Mouse (Mus musculus) liver, embryonic 14.5 days (tissue): ENCODE results near the gene Luzp1. TPM values are rescaled to one million over a fixed set of nuclear protein-coding genes. Genes with fewer than 3 reads are reported as not detected.
A peak's percentile ranks its signal among the peaks of the same experiment; 100 is the strongest.

Source experiments
- ATAC-seq: fragments of 200-750 bp; cut with Nextera tagmentation; 2 replicates; pipeline ENCODE4 v1.8.0; 2017; ENCODE audit warnings: moderate number of reproducible peaks, mild to moderate bottlenecking, moderate library complexity; ENCODE audit not compliant: insufficient read depth
- DNase-seq, 3 experiments: peaks; one replicate each; pipeline ENCODE4 v3.0.0-alpha.2; 2012 to 2013; ENCODE audit warnings: low read depth in 3 of 3, low spot score in 3 of 3
- H3K27ac ChIP-seq: fragments of 300-500 bp; sonication (generic); 2 replicates; pipeline ENCODE4 v1.5.1; 2014; ENCODE audit warnings: moderate library complexity, mild to moderate bottlenecking, control low read depth, inconsistent platforms
- H3K27me3 ChIP-seq: fragments of 300-500 bp; sonication (generic); 2 replicates; pipeline ENCODE4 v1.6.1; 2014; ENCODE audit warnings: mild to moderate bottlenecking, low read length, moderate library complexity; ENCODE audit not compliant: control insufficient read depth, insufficient read depth
- H3K36me3 ChIP-seq: fragments of 300-500 bp; sonication (generic); replicated peaks from 2 replicates; pipeline ENCODE4 v1.6.1; 2014; ENCODE audit warnings: low read depth; ENCODE audit not compliant: control insufficient read depth, insufficient read depth
- H3K4me1 ChIP-seq, 2 experiments: fragments of 200-500 bp in 1 of 2; fragments of 300-500 bp in 1 of 2; sonication (generic) in 1 of 2; replicated peaks; 2 replicates each; pipeline ENCODE4 v1.6.1; 2012 to 2014; ENCODE audit warnings: antibody characterized with exemption in 1 of 2, inconsistent platforms in 1 of 2, low read length in 1 of 2; ENCODE audit not compliant: control insufficient read depth in 2 of 2, insufficient read depth in 2 of 2
- H3K4me2 ChIP-seq: fragments of 300-500 bp; sonication (generic); 2 replicates; pipeline ENCODE4 v1.6.1; 2014; ENCODE audit warnings: low read depth, mild to moderate bottlenecking, control low read depth, moderate library complexity
- H3K4me3 ChIP-seq, 2 experiments: fragments of 200-500 bp in 1 of 2; fragments of 300-500 bp in 1 of 2; sonication (generic) in 1 of 2; 2 replicates each; pipeline ENCODE4 v1.5.1; 2012 to 2014; ENCODE audit warnings: low read depth in 2 of 2, low read length in 2 of 2, mild to moderate bottlenecking in 2 of 2, control low read depth in 1 of 2, inconsistent platforms in 1 of 2, moderate library complexity in 1 of 2; ENCODE audit not compliant: insufficient read depth in 1 of 2
- H3K9ac ChIP-seq: fragments of 300-500 bp; sonication (generic); replicated peaks from 2 replicates; pipeline ENCODE4 v1.6.1; 2014; ENCODE audit warnings: mild to moderate bottlenecking, control low read depth, moderate library complexity
- H3K9me3 ChIP-seq: fragments of 300-500 bp; sonication (generic); 2 replicates; pipeline ENCODE4 v1.6.1; 2016; ENCODE audit warnings: low read length, mixed read lengths; ENCODE audit not compliant: control insufficient read depth
- CTCF ChIP-seq: IDR thresholded peaks from 2 replicates; pipeline ENCODE4 v1.5.1; 2016; ENCODE audit warnings: antibody characterized with exemption, low read depth, control low read depth
- EP300 ChIP-seq: IDR thresholded peaks from 2 replicates; pipeline ENCODE4 v1.6.1; 2016; ENCODE audit warnings: antibody characterized with exemption, low read depth
- WGBS: fragments of 180-500 bp; shearing (Covaris S2); extraction: QIAGEN DNeasy Blood & Tissue Kit; methylation state at CpG from one replicate; pipeline ENCODE4 v1.1.7; 2014; ENCODE audit not compliant: insufficient replicate concordance; 5-methylcytosine and 5-hydroxymethylcytosine counted together
- polyA plus RNA-seq, 2 experiments: library from polyadenylated mRNA; depleted of rRNA in 1 of 2; stranded (reverse) in 1 of 2; unstranded in 1 of 2; fragments of >200 nt; fragmentation: Nextera tagmentation in 1 of 2; extraction: Ambion mirVana in 1 of 2; gene quantifications; 2 replicates each; pipeline versions ENCODE4 v1.2.1 to v1.2.3; 2012 to 2014

The Luzp1 gene
- polyA plus RNA-seq, 2 experiments = 1.8 to 8.2 TPM

- no peak overlapping the region for H3K9ac ChIP-seq
- ATAC-seq (no peak), DNase-seq (no peak)
- H3K4me1 ChIP-seq = peaks cover 8 to 20% of the 10 kb centered on the region in 2 experiments
- no peaks in the 10 kb centered on the region for H3K9me3 ChIP-seq
- H3K27me3 ChIP-seq = no peaks in the 10 kb centered on the region
- no peak overlapping the region for H3K4me2 ChIP-seq
- H3K4me3 ChIP-seq = no peak overlapping the region
- peak; percentile 44 for TF ChIP-seq CTCF
- no peak for TF ChIP-seq EP300
- 81% methylated on average over 3 of the region's 3 CpGs for WGBS
- no peak overlapping the region for H3K27ac ChIP-seq
- peaks cover 2% of the 10 kb centered on the region; the same call in 1 of the 2 replicates for H3K36me3 ChIP-seq
Observed at GRCm38 (mm10) chr4:136599869-136600268, 130.3 kb downstream of the Luzp1 start.

GRCm38 (mm10) chr4:136600536-136600935 lies 131.0 kb downstream of the Luzp1 start:
- no peak for DNase-seq
- H3K4me2 ChIP-seq = peak overlapping the region; percentile 82
- no peaks in the 10 kb centered on the region for H3K27me3 ChIP-seq
- H3K27ac ChIP-seq = no peak overlapping the region
- ATAC-seq = no peak
- no peaks in the 10 kb centered on the region for H3K9me3 ChIP-seq
- peak overlapping the region in 1 of 2 experiments; percentile 99; a peak in 1 of 4 replicates for H3K4me3 ChIP-seq
- WGBS = 80% methylated on average over 2 of the region's 2 CpGs
- peaks cover 8 to 20% of the 10 kb centered on the region in 2 experiments for H3K4me1 ChIP-seq
- TF ChIP-seq EP300 = no peak
- no peak for TF ChIP-seq CTCF
- H3K9ac ChIP-seq = peak overlapping the region; percentile 5
- H3K36me3 ChIP-seq = peaks cover 2% of the 10 kb centered on the region; the same call in 1 of the 2 replicates

GRCm38 (mm10) chr4:136601476-136601875 lies 131.9 kb downstream of the Luzp1 start:
- Histone ChIP-seq H3K36me3 (peaks cover 2% of the 10 kb centered on the region; the same call in 1 of the 2 replicates), H3K4me3 (peak overlapping the region; percentile 96 to 99), H3K9ac (peak overlapping the region; percentile 98), H3K4me2 (peak overlapping the region; percentile 82), H3K4me1 (peaks cover 8 to 20% of the 10 kb centered on the region in 2 experiments), H3K27me3 (no peaks in the 10 kb centered on the region), H3K27ac (peak overlapping the region; percentile 63), H3K9me3 (no peaks in the 10 kb centered on the region)
- 2% methylated on average over 13 of the region's 13 CpGs for WGBS
- ATAC-seq = no peak
- TF ChIP-seq CTCF (no peak), EP300 (no peak)
- DNase-seq = no peak

- H3K27me3 ChIP-seq = no peaks in the 10 kb centered on the region
- peak overlapping the region; percentile 82 for H3K4me2 ChIP-seq
- DNase-seq (no peak), ATAC-seq (peak; percentile 67)
- peak overlapping the region; percentile 98 for H3K9ac ChIP-seq
- H3K27ac ChIP-seq = peak overlapping the region; percentile 63
- H3K9me3 ChIP-seq = no peaks in the 10 kb centered on the region
- H3K36me3 ChIP-seq = peaks cover 2% of the 10 kb centered on the region; the same call in 1 of the 2 replicates
- H3K4me3 ChIP-seq = peak overlapping the region; percentile 96 to 99
- H3K4me1 ChIP-seq = peaks cover 8 to 20% of the 10 kb centered on the region in 2 experiments
- TF ChIP-seq CTCF (no peak), EP300 (no peak)
- under 1% methylated on average over 65 of the region's 68 CpGs for WGBS
Observed at GRCm38 (mm10) chr4:136602018-136602554, 132.5 kb downstream of the Luzp1 start.

- DNase-seq (peak; percentile 83 to 86 (median 84)), ATAC-seq (peak; percentile 90)
- peak within 1 kb of the TSS; percentile 96 to 99 for H3K4me3 ChIP-seq
- H3K4me1 ChIP-seq = peaks cover 8 to 18% of the 10 kb centered on the region in 2 experiments
- WGBS = under 1% methylated on average over 45 of the region's 45 CpGs
- H3K9me3 ChIP-seq = no peaks in the 10 kb centered on the region
- H3K36me3 ChIP-seq = peaks cover 2% of the 10 kb centered on the region; the same call in 1 of the 2 replicates
- H3K4me2 ChIP-seq = peak within 1 kb of the TSS; percentile 82
- H3K27me3 ChIP-seq = no peaks in the 10 kb centered on the region
- peak within 1 kb of the TSS; percentile 98 for H3K9ac ChIP-seq
- H3K27ac ChIP-seq = peak within 1 kb of the TSS; percentile 63
- TF ChIP-seq CTCF (peak; percentile 99), EP300 (no peak)
Observed at GRCm38 (mm10) chr4:136602568-136602967, 133.0 kb downstream of the Luzp1 start, which contains the start of gene Kdm1a. Gene Kdm1a, minus strand, starts transcription at chr4:136602723.

Other genes starting within 250 kb of the Luzp1 start
- gene Tcea3, start 222.0 kb upstream of the Luzp1 start, polyA plus RNA-seq (2012; rRNA removed) = 2.3 and 4.8 TPM in 2 replicates
- 12.4 and 15.6 TPM in 2 replicates for gene Tcea3, start 222.0 kb upstream of the Luzp1 start, polyA plus RNA-seq (2014; fragmentation: Nextera tagmentation; extraction: Ambion mirVana)
- 2.6 and 2.7 TPM in 2 replicates for gene Zfp46, start 185.1 kb upstream of the Luzp1 start, polyA plus RNA-seq (2012; rRNA removed)
- 2.6 and 2.9 TPM in 2 replicates for gene Zfp46, start 185.1 kb upstream of the Luzp1 start, polyA plus RNA-seq (2014; fragmentation: Nextera tagmentation; extraction: Ambion mirVana)
- gene Hnrnpr, start 158.8 kb upstream of the Luzp1 start, polyA plus RNA-seq (2012; rRNA removed) = 21.0 and 41.5 TPM in 2 replicates
- 40.7 and 48.9 TPM in 2 replicates for gene Hnrnpr, start 158.8 kb upstream of the Luzp1 start, polyA plus RNA-seq (2014; fragmentation: Nextera tagmentation; extraction: Ambion mirVana)
- gene Htr1d, start 46.2 kb upstream of the Luzp1 start, polyA plus RNA-seq (2012; rRNA removed) = not detected in 2 replicates
- not detected in 2 replicates for gene Htr1d, start 46.2 kb upstream of the Luzp1 start, polyA plus RNA-seq (2014; fragmentation: Nextera tagmentation; extraction: Ambion mirVana)
- gene 6030445D17Rik, start 7.5 kb upstream of the Luzp1 start, polyA plus RNA-seq (2012; rRNA removed) = 0.03 and 0.08 TPM in 2 replicates
- gene 6030445D17Rik, start 7.5 kb upstream of the Luzp1 start, polyA plus RNA-seq (2014; fragmentation: Nextera tagmentation; extraction: Ambion mirVana) = 0.08 and 0.23 TPM in 2 replicates
- gene Kdm1a, start 133.0 kb downstream of the Luzp1 start, polyA plus RNA-seq (2012; rRNA removed) = 15.3 and 17.8 TPM in 2 replicates
- gene Kdm1a, start 133.0 kb downstream of the Luzp1 start, polyA plus RNA-seq (2014; fragmentation: Nextera tagmentation; extraction: Ambion mirVana) = 12.0 and 14.0 TPM in 2 replicates
- gene Tex46, start 140.7 kb downstream of the Luzp1 start, polyA plus RNA-seq (2012; rRNA removed) = not detected in 2 replicates
- gene Tex46, start 140.7 kb downstream of the Luzp1 start, polyA plus RNA-seq (2014; fragmentation: Nextera tagmentation; extraction: Ambion mirVana) = not detected in 2 replicates
- gene Lactbl1, start 152.9 kb downstream of the Luzp1 start, polyA plus RNA-seq (2012; rRNA removed) = 0.01 TPM in 1 of 2 replicates, not detected in the other
- gene Lactbl1, start 152.9 kb downstream of the Luzp1 start, polyA plus RNA-seq (2014; fragmentation: Nextera tagmentation; extraction: Ambion mirVana) = not detected in 2 replicates